Mouse (Mus musculus) fibroblast of lung, adult 2 months (primary cell): ENCODE measurements at regions not wholly inside any gene's neighbourhood (a gene's known extent, or its start where the extent isn't known, plus 50 kb on each side); places are given as distances from the start of the nearest gene placed in this dataset.

ENCODE experiments used
- DNase-seq: peaks from one replicate; pipeline ENCODE4 v3.0.0-alpha.2; 2011; ENCODE audit warnings: low read depth

DNA sequence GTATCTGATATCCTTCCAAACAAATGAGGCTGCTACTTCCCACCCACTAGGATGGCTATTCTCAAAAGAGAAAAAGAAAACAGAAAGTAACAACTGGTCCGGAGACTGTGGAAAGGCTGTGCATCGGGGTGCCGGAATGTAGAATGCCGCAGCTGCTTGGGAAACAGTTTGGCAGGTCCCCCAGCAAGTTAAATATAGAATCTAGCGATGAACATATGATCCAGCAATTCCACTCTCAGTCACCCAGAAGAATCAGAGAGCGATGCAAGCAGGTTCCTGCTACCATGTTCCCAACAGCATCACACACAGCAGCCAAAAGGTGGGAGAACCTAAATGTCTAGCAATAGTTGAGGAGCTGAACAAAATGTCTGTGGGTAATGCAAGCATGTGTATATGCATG, 528.3 kb upstream of the Gm19410 start:
- no peak for DNase-seq

- no peak for DNase-seq
Observed at GRCm38 (mm10) chr8:35240884-35241283, 524.7 kb upstream of the Gm19410 start.

GRCm38 (mm10) chr8:35243555-35243954, 522.0 kb upstream of the Gm19410 start:
- no peak for DNase-seq

DNA sequence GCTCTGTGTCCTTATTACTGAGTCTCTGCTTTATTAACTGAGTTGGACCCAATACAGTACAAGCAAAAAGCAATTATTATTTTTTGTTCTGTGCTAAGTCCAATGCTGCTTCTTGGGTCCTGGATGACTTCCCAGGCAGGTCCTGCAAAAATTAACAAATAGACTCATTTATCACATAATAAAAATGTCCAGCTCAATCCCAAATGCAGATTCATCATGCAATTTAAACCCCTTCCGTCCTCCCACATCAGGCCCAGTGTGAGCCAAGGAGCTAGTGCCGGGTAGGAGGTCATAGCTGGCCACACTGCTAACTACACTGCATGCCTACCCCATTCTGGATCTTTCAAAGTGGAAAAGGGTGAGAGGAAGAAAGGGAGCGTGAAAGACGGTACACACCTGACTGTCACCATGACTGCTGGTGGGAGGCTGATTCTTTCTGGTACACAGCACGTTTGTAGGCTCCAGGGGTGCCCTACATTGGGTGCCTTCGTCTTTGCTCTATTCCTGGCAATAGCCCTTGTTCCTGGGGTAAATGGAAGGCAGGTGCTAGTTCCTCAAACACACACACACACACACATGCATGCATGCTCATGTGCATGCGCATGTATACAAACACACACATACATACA, 515.7 kb upstream of the Gm19410 start:
- no peak for DNase-seq

DNA sequence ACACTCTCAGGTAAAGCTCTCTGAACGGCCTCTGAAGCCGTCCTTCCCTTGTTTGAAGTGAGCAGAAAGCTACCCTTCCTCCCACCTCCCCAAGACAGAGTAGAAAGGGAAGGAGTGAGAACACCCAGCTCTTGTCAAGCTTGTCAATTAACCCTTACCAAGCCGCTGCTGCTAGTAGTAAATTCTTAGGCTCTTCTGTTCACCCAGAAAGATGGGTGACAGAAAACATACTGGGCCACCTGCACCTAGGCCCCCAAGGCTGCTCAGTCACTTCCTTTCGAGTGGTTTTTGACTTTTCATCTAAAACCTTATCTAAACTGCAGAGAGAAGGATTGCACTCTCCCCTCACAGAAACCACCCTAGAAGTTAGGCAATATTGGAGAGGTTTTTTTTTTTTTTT, 514.9 kb upstream of the Gm19410 start:
- no peak for DNase-seq

GRCm38 (mm10) chr8:35253946-35254345, 511.6 kb upstream of the Gm19410 start:
- no peak for DNase-seq

DNA sequence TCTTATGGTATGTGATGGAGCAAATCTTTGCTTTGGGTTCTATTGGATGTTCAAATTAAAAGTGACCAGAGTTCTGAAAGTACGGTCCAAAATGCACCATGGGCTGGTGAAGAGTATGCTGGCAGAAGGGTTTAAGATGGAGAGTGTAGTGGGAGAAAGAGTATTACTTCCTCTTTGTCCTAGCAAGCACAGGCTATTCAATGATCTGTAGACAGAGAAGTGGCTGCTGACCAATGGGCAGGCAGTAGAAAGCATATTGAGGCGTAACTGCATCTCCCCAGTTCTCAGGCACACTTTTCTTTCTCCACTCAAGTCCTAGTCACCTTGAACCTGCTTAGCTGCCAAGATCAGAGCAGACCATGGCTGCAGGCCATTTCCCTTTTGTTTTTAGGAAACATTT, 510.3 kb upstream of the Gm19410 start:
- DNase-seq, result no peak

- DNase-seq, result no peak
Observed at GRCm38 (mm10) chr8:35256958-35257357, 508.6 kb upstream of the Gm19410 start.

DNA sequence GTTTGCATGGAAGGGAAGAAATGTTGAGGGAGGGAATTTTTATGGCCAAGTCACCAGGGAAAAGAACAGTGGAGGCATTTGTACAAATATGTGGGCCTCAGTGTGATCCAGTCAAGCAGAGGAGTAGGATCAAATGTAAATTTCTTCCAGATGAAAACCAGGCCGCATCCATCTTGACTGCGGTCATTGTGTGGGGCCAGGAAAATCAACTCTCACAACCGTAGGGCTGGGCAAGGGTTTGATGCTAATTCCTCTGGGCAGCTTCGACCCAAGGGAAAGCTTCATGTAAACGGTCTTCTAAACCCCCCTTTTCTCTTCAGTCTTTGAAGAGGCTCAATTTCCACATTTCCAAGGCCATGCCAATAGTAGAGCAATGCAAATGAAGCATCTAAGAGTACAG, 497.4 kb upstream of the Gm19410 start:
- peak; percentile 46 for DNase-seq

- DNase-seq, result no peak
Observed at GRCm38 (mm10) chr8:35268986-35269385, 496.6 kb upstream of the Gm19410 start.

GRCm38 (mm10) chr8:35275972-35276371, 489.6 kb upstream of the Gm19410 start:
- DNase-seq, result no peak

DNA sequence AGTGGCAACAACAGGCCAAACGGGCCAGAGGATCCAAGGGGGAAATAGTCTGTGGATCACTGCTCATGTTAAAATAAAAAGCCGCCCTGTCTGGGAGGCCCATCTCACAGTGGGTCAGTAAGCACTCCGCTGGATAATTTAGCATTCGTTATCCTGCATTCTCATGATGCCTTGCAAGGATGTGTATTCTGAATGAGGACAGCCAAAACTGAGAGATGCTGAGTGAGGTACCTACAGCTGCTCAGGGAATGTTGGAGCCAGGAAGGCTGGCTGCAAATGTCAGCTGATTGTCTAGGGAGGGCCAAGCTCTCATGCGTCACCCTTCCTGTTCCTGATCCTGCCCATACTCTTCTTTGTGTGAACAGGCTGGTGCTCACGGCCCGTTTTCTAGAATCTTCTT, 489.1 kb upstream of the Gm19410 start:
- no peak for DNase-seq

GRCm38 (mm10) chr8:35278946-35279345, 486.6 kb upstream of the Gm19410 start:
- no peak for DNase-seq

DNA sequence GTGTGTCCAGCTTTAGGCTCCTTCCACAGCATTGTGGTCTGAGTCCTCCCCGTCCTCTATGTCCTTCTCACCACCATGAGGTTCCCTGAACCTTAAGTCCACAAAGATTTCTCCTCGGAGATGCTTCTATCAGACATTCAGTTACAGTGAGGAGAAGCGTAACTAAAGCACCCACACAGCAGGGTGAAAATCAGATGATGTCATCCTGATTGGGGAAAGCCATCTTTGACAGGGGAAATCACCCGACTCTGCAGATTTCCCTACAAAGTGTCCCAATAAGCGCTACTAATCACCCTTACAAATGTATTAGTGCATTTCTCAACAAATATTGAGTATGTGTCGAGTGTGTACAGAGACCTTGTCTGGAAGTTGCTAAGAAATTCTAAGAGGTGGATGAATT, 484.8 kb upstream of the Gm19410 start:
- no peak for DNase-seq

DNA sequence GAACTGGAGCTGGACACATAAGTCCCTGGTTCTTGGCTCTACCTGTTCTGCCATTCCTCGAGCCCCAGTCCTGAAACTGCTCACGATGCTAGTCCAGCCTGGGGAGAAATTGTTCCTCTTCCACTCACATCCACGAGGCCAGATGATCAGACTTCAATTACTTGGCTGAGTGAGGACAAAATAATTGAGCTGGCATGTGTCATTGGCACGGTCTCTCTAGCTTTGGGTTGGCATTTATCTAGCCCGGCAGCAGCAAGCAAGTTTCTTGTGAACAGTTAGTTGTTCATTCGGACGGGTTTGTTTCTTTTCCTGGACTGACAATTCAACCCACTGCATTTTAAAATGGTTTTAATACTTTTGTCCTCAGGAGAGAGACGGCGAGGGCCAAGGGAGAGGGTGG, 482.2 kb upstream of the Gm19410 start:
- peak; percentile 17 for DNase-seq

DNA sequence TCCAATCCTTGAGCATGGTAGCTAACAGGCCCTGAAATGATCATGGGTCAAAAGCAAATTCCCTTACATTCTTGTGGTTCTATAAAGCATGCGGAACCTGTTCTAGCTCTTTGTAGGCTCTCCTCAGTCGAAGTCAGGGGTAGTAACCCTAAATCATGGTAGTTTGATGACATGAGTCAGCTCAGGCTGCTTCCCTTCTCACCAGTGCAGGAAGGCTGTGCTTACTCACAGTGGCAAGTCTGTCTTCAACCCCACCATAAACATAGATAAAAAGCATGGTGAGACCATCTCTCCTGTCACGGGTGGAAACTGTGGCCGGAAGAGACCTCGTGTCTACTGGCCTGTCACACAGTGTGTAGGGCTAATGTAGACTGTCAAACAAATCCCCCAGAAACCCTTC, 476.6 kb upstream of the Gm19410 start:
- DNase-seq, result no peak

DNA sequence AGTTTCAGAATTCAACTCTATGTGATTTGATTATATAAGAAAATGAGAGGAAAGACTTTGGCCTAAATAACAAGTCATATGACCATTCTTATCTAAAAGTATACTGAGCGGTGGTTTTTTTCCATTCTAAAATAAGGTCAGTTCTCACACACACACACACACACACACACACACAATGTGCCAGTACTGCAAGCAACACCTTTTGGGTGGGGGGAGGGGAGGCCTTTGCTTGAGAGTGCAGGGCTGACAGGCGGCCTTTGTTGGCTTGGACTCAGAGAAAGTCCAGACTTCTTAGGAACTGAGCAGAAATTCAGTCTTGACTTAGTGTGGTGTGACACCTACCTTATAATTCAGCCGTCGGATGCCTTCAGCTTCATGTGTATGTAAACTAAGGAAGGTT, 475.6 kb upstream of the Gm19410 start:
- no peak for DNase-seq

DNA sequence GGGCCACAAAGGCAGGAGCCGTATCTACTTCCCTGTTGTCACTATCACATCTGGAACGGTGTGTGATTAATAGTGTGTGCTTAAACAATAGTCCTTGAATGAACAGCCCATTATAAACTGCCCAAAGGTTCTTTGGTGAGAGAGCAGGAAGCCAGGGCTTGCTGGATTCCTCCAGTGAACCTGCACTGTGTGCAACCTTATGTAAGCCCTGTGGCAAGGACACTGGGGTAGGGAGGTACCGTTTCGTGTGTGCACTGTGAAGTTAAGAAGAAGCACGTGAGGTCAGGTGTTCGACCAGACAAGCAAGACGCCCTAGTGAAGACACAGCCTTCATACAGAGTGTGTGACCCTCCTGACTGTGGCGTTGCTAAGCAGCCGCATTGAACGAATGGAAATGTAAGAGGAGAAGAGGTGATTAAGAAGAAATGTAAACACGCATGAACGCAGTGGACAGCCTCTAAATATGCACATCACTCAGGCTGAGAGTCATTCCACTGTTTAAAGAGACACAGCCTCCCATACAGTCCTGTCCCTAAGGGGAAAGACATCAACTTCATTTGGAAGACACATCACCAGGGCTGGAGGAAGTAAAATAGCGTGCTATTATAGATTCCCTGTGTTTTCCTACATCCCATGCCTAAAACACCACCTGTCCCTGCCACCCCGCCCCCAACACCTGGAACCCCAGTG, 472.0 kb upstream of the Gm19410 start:
- no peak for DNase-seq

- no peak for DNase-seq
Observed at GRCm38 (mm10) chr8:35296936-35297335, 468.7 kb upstream of the Gm19410 start.

- no peak for DNase-seq
Observed at GRCm38 (mm10) chr8:35299088-35299487, 466.5 kb upstream of the Gm19410 start.

GRCm38 (mm10) chr8:35300359-35300758, 465.2 kb upstream of the Gm19410 start:
- DNase-seq, result no peak

GRCm38 (mm10) chr8:35300881-35301521, 464.6 kb upstream of the Gm19410 start:
- no peak for DNase-seq

DNA sequence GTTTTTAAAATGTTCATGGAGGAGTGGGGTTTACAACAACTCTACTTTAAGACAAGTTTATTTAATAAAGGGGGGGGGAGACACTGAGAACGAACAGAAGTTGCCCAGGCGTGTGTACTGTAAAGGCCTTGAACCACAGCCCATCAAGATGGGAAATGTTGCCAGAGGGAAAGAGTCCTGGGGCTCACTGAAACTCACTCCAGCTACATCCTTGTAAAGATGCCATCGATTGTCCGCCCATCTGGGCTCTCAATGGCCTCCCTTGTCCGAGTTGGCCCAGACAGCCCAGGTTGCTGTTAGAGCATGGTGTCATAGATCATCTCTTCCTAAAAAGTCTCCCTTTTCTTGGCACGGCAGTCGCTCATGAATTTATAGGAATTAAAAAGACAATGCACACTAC, 462.7 kb upstream of the Gm19410 start:
- no peak for DNase-seq
